Mouse (Mus musculus) splenic B cell, adult 2 months (primary cell): ENCODE measurements around the gene Hoxa3.

Experiments
- DNase-seq: peaks from one replicate; pipeline ENCODE4 v3.0.0-alpha.2; 2011; ENCODE audit warnings: low read depth, low spot score
- H3K27me3 ChIP-seq: 2 replicates; pipeline ENCODE4 v1.6.1; 2012; ENCODE audit warnings: mild to moderate bottlenecking, low read length, moderate library complexity, mixed read lengths; ENCODE audit not compliant: control insufficient read depth, poor library complexity, insufficient read depth, severe bottlenecking
- H3K36me3 ChIP-seq: 2 replicates; pipeline ENCODE4 v1.6.1; 2012; ENCODE audit warnings: mild to moderate bottlenecking, low read length, moderate library complexity, mixed read lengths; ENCODE audit not compliant: control insufficient read depth, poor library complexity, insufficient read depth, severe bottlenecking

The Hoxa3 gene

DNA sequence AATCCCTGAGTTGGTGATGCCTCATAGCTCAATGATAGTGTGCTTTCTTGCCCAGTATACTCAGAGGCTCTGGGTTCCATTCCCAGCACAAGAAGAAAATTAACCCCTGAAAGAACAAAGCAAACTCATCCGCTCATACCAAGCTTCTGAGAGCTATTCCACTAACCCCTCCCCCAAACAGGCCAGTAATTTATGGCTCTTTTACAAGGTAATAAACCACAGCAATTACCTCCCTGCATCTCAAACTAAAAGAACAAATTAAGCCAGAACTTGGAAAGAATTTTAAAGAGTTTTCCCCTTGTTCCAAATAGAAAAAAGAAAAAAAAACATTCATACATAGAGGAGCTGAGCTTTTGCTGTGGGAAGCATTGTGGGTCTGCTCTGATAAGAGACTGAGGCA lies 30.3 kb downstream of the Hoxa3 start:
- Histone ChIP-seq H3K36me3 (no peaks in the 10 kb centered on the region), H3K27me3 (no peaks in the 10 kb centered on the region)
- no peak for DNase-seq

DNA sequence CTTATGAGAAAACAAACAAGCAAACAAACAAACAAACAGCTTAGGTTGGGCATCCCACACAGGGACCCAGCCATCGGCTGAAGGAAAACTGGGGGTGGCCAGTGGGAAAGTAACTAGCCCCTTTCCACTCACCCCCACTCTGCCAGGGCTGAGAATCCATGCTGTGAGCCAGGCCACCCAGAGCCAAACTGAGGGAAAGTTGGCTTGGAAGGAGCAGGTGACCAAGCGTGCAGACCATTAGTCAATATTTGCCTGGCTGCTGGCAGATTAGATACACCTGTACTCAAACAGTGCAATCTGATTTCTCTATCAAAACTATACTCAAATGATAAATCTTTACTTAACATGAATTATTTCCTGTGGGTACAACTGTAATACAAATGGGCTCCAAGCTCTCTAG lies 31.1 kb downstream of the Hoxa3 start:
- H3K27me3 ChIP-seq: no peaks in the 10 kb centered on the region
- H3K36me3 ChIP-seq: no peaks in the 10 kb centered on the region
- DNase-seq: no peak

DNA sequence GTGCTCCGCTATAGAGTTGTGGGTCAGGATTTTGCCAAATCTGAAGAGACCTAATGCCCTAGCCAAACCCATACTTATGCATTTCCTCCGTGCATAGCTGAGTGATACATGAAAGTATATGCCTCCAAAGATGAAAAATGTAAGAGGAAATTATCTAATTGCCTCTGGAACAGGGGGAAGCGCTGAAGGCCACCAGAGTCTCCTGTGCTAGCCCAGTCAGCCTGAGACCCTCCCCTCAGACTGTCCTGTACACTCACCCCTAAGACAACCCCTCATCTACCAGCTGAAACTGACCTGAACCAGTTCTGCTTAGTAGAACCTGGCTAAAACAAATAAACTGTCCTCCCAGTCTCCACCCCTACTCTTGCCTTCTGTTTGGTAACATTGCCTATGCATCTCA lies 32.4 kb downstream of the Hoxa3 start:
- DNase-seq: no peak
- Histone ChIP-seq H3K36me3 (no peaks in the 10 kb centered on the region), H3K27me3 (peaks cover 2% of the 10 kb centered on the region; the same call in 1 of the 2 replicates)

DNA sequence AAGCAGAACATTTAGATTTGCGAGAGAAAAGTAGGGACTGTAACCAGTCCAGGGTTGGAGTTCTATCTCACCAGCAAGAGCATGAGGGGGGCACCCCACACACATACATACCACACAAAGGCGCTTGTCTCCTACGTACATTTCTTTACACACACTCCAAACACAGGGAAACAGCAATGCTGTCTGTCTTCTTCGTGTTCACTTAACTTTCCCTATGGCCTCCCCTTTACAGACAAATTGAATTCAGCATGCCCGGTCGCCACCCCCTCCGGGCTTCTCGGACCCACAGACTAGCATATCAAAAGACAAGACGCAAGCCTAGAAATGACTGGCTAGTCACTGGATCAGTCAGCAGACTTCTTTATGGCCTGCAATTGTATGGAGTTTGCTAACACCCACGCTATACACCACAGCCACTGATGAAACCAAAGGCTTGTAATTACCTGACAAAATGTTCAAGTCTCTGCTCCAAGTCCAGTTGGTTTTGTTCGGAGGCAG lies 32.9 kb downstream of the Hoxa3 start:
- Histone ChIP-seq H3K36me3 (no peaks in the 10 kb centered on the region), H3K27me3 (peaks cover 2% of the 10 kb centered on the region; the same call in 1 of the 2 replicates)
- DNase-seq: no peak

- Histone ChIP-seq H3K27me3 (peaks cover 2% of the 10 kb centered on the region; the same call in 1 of the 2 replicates), H3K36me3 (no peaks in the 10 kb centered on the region)
- DNase-seq: no peak
Observed at GRCm38 (mm10) chr6:52179690-52180089, 33.4 kb downstream of the Hoxa3 start.

GRCm38 (mm10) chr6:52178918-52179665 lies 34.0 kb downstream of the Hoxa3 start:
- H3K36me3 ChIP-seq: no peaks in the 10 kb centered on the region
- H3K27me3 ChIP-seq: peaks cover 2% of the 10 kb centered on the region; the same call in 1 of the 2 replicates
- no peak for DNase-seq

DNA sequence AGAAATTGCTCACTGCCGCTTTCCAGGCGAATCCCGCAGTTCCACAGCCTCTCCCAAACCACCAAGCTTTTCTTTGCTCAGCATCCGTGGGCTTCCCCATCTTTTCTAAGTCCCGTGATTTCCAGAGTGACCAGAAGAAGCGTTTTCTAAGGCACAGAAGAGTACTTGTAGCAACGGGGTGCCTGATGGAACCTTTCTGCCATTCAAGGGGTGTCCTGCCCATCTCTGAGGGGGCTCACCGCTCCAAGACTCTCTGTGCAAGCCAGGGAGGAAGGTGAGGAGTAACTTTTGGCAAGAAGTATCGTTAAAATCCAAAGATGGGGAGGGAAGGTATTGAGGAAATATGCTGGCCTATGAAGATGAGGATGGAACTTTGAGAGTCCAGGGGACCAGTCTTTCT lies 35.3 kb downstream of the Hoxa3 start:
- H3K36me3 ChIP-seq: no peaks in the 10 kb centered on the region
- no peak for DNase-seq
- peaks cover 2% of the 10 kb centered on the region; the same call in 1 of the 2 replicates for H3K27me3 ChIP-seq

DNA sequence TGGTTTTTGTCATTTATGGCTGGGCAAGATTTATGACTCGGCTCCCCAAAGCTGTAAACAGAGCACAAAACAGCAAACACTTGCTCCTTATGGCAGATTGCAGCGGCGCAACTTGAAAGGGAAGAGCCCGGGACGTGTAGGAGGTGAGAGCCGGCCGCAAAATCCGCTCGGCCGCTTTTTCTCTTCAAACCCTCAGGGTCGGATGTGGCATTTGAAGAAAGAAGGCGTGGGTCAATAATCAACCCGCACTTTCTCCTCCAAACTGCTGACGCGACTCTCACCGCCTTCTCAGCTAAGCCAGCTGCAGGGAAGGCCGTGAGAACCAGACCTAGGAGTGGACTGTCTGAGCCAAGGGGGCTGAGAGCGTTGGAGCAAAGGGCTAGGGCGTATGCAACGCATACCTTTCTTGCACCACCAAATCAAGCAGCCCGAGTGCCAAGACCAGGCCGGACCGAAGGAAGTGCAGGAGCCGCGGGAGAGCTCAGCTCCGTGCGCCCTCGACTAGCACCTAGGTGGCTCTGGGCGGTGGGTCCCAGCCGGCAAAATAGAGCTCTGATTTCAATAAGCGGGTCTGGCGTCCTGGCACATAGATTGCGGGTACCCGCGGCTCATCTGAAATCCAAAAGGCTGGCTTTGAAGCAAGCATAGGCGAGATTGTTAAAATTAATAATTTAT lies 35.9 kb downstream of the Hoxa3 start, which contains the start of gene 5730596B20Rik:
5730596B20Rik (plus strand) TSS at position 438 of the 675 bp plus-strand sequence.
- DNase-seq: no peak
- Histone ChIP-seq H3K36me3 (no peaks in the 10 kb centered on the region), H3K27me3 (peaks cover 2% of the 10 kb centered on the region; the same call in 1 of the 2 replicates)

DNA sequence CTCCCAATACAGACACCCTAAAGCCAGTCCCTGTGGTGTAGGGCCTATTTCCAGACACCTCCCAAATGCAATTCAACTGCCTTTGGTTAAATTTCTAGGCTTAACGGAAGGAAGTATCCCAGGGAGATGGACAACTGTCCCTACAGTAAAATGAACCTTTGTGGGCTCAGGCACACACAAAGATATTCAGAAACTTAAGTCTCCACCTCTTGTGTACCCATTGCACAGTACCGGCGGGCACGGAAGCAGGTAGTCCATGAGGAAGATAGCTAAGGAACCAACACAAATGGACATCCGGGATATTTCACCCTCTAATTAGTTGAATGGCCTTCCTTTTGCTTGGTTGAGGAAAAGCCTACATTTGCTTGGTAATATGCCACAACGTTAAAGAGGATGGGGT lies 36.7 kb downstream of the Hoxa3 start:
- Histone ChIP-seq H3K27me3 (peaks cover 2% of the 10 kb centered on the region; the same call in 1 of the 2 replicates), H3K36me3 (no peaks in the 10 kb centered on the region)
- no peak for DNase-seq

DNA sequence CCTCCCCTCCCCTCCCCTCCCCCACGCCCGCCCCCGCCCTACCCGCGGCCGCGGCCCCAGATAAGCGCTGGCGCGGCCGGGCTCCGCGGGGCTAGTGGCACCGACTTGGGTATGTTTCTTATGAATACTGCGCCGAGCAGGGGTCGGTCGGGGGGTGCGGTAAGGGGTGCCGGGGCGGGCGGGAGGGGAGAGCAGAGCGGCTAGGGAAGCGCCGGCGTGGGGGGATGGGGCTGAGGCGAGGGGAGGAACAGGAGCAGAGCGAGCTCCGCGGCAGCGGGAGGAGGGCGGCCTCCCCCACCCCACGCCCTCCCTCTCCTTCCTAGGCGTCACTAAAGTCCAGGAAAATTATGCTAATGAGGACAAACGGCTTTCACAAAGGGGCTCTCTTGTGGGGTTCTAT lies 37.3 kb downstream of the Hoxa3 start:
- no peaks in the 10 kb centered on the region for H3K36me3 ChIP-seq
- no peak for DNase-seq
- peaks cover 2% of the 10 kb centered on the region; the same call in 1 of the 2 replicates for H3K27me3 ChIP-seq

DNA sequence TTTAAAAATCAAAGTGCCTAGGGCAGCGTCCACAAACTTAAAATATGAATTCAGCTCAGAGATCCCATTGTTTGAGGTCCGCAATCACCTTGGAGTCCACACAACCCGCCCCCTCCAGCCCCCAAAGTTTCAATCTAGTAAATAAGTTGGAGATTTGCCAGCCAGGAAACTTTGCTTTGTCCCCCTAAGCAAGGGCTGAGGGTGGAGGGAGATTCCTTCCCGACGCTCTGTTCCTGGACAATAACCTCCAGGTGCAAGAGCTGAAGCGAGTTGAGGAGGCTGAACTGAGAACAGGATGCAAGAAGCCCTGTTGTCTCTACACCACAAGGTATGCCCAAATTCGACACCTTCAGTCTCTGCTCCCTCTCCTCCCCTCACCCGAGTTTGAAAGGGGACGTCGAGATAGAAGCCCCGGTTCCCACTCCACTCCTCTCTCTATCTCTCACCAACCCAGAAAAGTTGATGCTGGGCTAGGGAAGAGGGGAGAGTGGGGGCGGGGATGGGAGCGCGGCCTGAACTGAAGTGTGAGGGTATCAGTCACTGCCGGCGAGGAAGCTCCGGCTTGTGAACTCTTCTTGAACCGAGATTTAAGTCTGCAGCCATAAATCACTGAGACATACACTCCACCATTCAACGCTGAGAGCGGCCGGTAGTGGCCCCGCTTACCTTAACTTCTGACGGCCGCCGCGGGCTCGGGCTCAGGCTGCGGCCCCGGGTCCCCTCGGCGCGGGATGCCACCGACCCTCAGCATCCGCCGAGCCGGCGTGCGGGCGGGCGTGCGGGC lies 38.0 kb downstream of the Hoxa3 start:
- Histone ChIP-seq H3K36me3 (no peaks in the 10 kb centered on the region), H3K27me3 (peaks cover 2% of the 10 kb centered on the region; the same call in 1 of the 2 replicates)
- DNase-seq: no peak

- no peak for DNase-seq
- no peaks in the 10 kb centered on the region for H3K36me3 ChIP-seq
- peaks cover 2% of the 10 kb centered on the region; the same call in 1 of the 2 replicates for H3K27me3 ChIP-seq
Observed at GRCm38 (mm10) chr6:52173648-52174047, 39.5 kb downstream of the Hoxa3 start.

DNA sequence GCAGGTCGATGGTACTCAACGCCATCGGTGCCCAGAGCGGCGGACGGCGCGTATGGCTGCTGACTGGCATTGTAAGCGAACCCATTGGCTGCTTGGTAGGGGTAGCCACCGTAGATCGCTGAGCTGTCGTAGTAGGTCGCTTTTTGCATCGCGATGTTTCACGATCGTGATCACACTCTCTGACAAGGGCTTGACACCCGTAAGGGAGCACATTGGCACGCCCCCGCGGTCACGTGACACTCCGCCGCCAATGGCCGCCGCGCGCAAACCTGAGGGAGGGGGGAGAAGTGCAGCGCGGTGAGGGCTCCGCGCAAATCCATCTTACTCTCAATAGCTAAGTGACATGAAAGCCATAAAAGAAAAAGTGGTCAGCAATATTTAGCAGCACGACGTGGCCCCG lies 40.6 kb downstream of the Hoxa3 start:
- H3K36me3 ChIP-seq: no peaks in the 10 kb centered on the region
- H3K27me3 ChIP-seq: peaks cover 2% of the 10 kb centered on the region; the same call in 1 of the 2 replicates
- DNase-seq: no peak

DNA sequence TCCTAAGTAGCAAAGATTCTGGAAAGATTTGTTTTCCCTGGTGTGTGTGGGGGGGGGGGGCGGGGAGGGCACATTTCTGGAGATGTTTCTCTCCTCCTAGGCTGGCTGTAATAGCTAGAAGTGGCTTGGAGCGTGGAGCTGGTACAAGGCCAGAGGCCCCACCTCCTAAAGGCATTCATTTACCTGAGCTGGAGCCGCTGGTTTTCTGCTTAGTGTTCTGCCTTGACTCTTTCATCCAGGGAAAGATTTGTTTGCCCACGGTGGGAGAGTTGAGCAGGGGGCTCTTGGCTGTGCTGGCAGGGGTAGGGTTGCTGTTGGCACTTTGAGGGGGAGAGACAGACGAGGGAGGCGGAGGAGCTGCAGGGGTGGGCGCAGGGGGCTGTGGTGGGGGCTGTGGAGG lies 41.2 kb downstream of the Hoxa3 start:
- peaks cover 2% of the 10 kb centered on the region; the same call in 1 of the 2 replicates for H3K27me3 ChIP-seq
- H3K36me3 ChIP-seq: no peaks in the 10 kb centered on the region
- DNase-seq: no peak
